Mouse (Mus musculus): ENCODE measurements at regions not wholly inside any gene's neighbourhood (a gene's known extent, or its start where the extent isn't known, plus 50 kb on each side); places are given as distances from the start of the nearest gene placed in this dataset.

DNA sequence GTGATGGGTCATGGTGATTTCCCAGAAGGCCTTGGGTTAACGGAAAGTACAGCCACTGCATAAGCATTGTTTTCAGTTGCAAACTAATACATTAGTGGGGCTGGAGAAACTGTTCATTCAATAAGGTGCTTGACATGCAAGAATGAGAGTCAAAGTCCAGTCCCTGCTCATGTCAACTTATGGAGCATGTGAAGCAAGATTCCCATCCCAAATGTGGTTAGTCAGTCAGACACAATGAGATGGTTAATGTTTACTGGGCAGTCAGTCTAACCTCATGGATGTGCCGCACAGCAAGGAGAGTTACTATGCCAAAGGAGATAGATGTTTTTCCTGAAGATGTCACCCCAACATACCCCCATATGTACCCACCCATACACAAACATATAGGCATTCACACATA lies 993.8 kb upstream of the Jmjd1c start:
- Histone ChIP-seq H3K9me3 (ENCODE audit: control insufficient read depth, low read length) (no peaks in the 10 kb centered on the region), H3K27me3 (ENCODE audit: control insufficient read depth, insufficient read depth, low read length) (no peaks in the 10 kb centered on the region), H3K27ac (replicated peaks; ENCODE audit: low read depth, low read length) (no peak overlapping the region), H3K36me3 (ENCODE audit: control insufficient read depth, insufficient read depth, low read length) (no peaks in the 10 kb centered on the region), H3K9ac (replicated peaks; ENCODE audit: low read length) (no peak overlapping the region), H3K4me3 (replicated peaks; ENCODE audit: low read depth, low read length) (no peak overlapping the region), H3K4me2 (ENCODE audit: low read length) (no peak overlapping the region), H3K4me1 (ENCODE audit: control insufficient read depth, insufficient read depth, low read length) (no peaks in the 10 kb centered on the region)
- 94% methylated on average over 2 of the region's 2 CpGs for WGBS
- DNase-seq (no peak), ATAC-seq (ENCODE audit: low FRiP score, low TSS enrichment) (no peak)

DNA sequence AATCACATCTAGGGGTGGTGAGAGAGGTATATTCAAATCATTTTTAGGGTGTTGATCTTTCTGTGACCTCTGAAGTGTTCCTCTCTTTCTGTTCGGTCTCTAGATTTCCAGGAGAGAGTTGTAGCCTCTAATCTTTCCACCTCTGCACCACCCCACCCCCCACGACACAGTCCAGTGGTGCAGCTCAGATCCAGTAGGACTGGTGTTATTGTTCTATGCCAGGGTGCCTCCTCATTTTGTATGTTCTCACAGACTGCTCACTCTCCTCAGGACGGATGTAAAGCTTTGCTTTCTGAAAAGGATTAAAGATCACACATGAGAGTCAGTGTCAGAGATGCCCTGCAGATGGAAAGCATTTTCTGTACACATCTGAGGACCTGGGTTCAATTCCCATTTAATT lies 964.6 kb upstream of the Jmjd1c start:
- Histone ChIP-seq H3K4me2 (ENCODE audit: low read length) (no peak overlapping the region), H3K4me1 (ENCODE audit: control insufficient read depth, insufficient read depth, low read length) (no peaks in the 10 kb centered on the region), H3K36me3 (ENCODE audit: control insufficient read depth, insufficient read depth, low read length) (no peaks in the 10 kb centered on the region), H3K27me3 (ENCODE audit: control insufficient read depth, insufficient read depth, low read length) (no peaks in the 10 kb centered on the region), H3K4me3 (replicated peaks; ENCODE audit: low read depth, low read length) (no peak overlapping the region), H3K27ac (replicated peaks; ENCODE audit: low read depth, low read length) (no peak overlapping the region), H3K9ac (replicated peaks; ENCODE audit: low read length) (no peak overlapping the region), H3K9me3 (ENCODE audit: control insufficient read depth, low read length) (no peaks in the 10 kb centered on the region)
- WGBS = 39% methylated on average over 3 of the region's 3 CpGs
- ATAC-seq (ENCODE audit: low FRiP score, low TSS enrichment) (no peak), DNase-seq (no peak)

DNA sequence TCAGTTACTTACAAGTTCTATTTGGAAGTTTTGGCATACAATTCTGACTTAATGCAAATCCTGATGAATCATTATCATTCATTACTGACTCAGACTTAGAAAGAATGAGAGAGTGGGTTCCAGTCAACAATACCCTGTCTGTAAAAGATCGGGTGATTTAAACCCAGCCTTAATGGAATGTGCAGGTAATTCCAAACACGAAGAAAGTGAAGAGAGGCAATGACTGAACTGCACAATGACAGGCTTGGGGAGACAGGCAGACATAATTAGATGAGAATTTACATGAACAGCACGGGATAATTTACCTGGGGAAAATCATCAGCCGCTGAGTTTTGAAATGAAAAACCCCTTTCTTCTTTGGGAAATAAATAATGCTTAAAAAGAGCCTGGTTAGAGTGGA lies 963.9 kb upstream of the Jmjd1c start:
- ATAC-seq (ENCODE audit: low FRiP score, low TSS enrichment) = no peak
- Histone ChIP-seq H3K9me3 (ENCODE audit: control insufficient read depth, low read length) (no peaks in the 10 kb centered on the region), H3K4me3 (replicated peaks; ENCODE audit: low read depth, low read length) (no peak overlapping the region), H3K27me3 (ENCODE audit: control insufficient read depth, insufficient read depth, low read length) (no peaks in the 10 kb centered on the region), H3K27ac (replicated peaks; ENCODE audit: low read depth, low read length) (no peak overlapping the region), H3K36me3 (ENCODE audit: control insufficient read depth, insufficient read depth, low read length) (no peaks in the 10 kb centered on the region), H3K9ac (replicated peaks; ENCODE audit: low read length) (no peak overlapping the region), H3K4me2 (ENCODE audit: low read length) (no peak overlapping the region), H3K4me1 (ENCODE audit: control insufficient read depth, insufficient read depth, low read length) (no peaks in the 10 kb centered on the region)
- 55% methylated on average over 4 of the region's 4 CpGs for WGBS
- DNase-seq = peak; percentile 12

DNA sequence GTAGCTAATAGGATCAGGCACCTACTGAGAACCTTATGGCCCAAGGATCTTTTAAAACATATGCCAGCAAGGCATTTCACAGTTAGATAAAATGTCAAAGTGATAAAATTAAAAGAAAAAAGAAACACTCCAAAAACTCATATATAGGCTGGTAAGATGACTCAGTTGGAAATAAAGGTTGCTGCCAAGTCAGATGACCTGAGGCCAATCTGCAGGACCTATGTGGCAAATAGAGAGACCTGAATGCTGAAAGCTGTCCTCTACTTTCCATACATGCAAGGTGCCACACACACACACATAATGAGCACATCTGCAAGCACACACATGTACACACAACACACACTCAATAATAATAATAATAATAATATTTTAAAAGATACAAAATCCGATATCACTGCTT lies 953.5 kb upstream of the Jmjd1c start:
- Histone ChIP-seq H3K9ac (replicated peaks; ENCODE audit: low read length) (no peak overlapping the region), H3K4me3 (replicated peaks; ENCODE audit: low read depth, low read length) (no peak overlapping the region), H3K36me3 (ENCODE audit: control insufficient read depth, insufficient read depth, low read length) (no peaks in the 10 kb centered on the region), H3K4me2 (ENCODE audit: low read length) (no peak overlapping the region), H3K27ac (replicated peaks; ENCODE audit: low read depth, low read length) (no peak overlapping the region), H3K9me3 (ENCODE audit: control insufficient read depth, low read length) (no peaks in the 10 kb centered on the region), H3K4me1 (ENCODE audit: control insufficient read depth, insufficient read depth, low read length) (no peaks in the 10 kb centered on the region), H3K27me3 (ENCODE audit: control insufficient read depth, insufficient read depth, low read length) (no peaks in the 10 kb centered on the region)
- DNase-seq = no peak
- no peak for ATAC-seq (ENCODE audit: low FRiP score, low TSS enrichment)
- 93% methylated on average over 1 of the region's 1 CpGs for WGBS

DNA sequence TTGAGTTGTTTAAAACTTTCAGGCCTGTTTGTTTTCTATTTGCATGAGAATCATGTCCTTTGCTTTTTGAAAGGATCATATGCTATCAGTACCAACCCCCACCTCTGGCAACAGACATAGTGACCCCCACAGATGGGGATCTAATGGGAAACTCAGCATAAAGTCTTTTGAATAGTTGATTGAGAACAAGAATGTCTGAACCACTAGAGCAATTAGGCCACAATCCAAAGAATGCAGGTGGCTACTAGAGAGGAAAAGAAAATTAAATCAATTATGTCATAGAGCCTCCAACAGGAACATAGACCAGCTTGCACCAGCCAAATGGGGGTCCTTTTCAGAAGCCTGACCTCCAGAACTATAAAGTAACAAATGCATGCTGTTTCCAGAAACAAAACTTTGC lies 953.0 kb upstream of the Jmjd1c start:
- ATAC-seq (ENCODE audit: low FRiP score, low TSS enrichment) (no peak), DNase-seq (no peak)
- Histone ChIP-seq H3K27me3 (ENCODE audit: control insufficient read depth, insufficient read depth, low read length) (no peaks in the 10 kb centered on the region), H3K36me3 (ENCODE audit: control insufficient read depth, insufficient read depth, low read length) (no peaks in the 10 kb centered on the region), H3K4me1 (ENCODE audit: control insufficient read depth, insufficient read depth, low read length) (no peaks in the 10 kb centered on the region), H3K4me3 (replicated peaks; ENCODE audit: low read depth, low read length) (no peak overlapping the region), H3K27ac (replicated peaks; ENCODE audit: low read depth, low read length) (no peak overlapping the region), H3K9ac (replicated peaks; ENCODE audit: low read length) (no peak overlapping the region), H3K9me3 (ENCODE audit: control insufficient read depth, low read length) (no peaks in the 10 kb centered on the region), H3K4me2 (ENCODE audit: low read length) (no peak overlapping the region)

DNA sequence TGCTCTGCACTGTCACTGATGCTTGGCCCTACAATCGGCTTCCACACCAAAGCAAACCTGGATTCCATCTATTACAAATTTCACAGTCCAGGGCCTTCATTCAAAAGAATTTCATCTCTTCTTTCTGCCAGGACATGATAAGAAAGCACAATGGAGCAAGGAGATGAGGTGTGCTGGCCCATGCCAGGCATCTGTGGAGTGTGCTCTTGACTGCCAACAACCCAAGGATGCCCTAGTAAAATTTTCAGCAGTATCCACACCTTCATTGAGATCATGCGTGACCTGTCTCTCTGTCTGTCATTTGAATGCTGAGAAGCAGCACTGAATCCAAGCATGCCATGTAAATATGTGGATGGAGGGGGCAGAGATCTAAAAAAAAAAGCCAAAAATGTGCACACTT lies 945.0 kb upstream of the Jmjd1c start:
- no peak overlapping the region for H3K4me3 ChIP-seq (replicated peaks; ENCODE audit: low read depth, low read length)
- 84% methylated on average over 2 of the region's 2 CpGs for WGBS

DNA sequence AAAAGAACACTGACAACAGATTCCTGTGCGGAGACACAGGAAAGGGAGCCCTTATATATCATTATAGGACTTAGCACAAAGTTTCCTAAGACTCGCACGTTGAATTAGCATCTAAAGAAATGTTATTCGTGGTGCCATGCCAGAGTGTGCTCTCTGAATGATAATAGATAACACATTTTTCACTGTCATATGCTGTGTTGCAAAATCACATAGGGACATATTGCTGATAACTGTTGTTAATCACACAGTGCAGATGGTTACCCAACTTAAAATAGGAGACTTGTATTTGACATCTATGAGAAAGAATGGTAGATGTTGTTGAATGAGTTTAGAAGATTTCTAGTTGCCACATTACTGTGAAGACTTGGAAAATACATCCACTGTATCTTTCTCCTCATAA lies 943.1 kb upstream of the Jmjd1c start:
- no peak overlapping the region for H3K27ac ChIP-seq (replicated peaks; ENCODE audit: low read depth, low read length)
- no peaks in the 10 kb centered on the region for H3K9me3 ChIP-seq (ENCODE audit: control insufficient read depth, low read length)
- H3K27me3 ChIP-seq (ENCODE audit: control insufficient read depth, insufficient read depth, low read length) = no peaks in the 10 kb centered on the region
- ATAC-seq (ENCODE audit: low FRiP score, low TSS enrichment) (no peak), DNase-seq (no peak)
- no peak overlapping the region for H3K9ac ChIP-seq (replicated peaks; ENCODE audit: low read length)
- H3K4me2 ChIP-seq (ENCODE audit: low read length) = no peak overlapping the region
- no peaks in the 10 kb centered on the region for H3K4me1 ChIP-seq (ENCODE audit: control insufficient read depth, insufficient read depth, low read length)
- WGBS = 87% methylated on average over 4 of the region's 4 CpGs
- H3K4me3 ChIP-seq (replicated peaks; ENCODE audit: low read depth, low read length) = no peak overlapping the region
- no peaks in the 10 kb centered on the region for H3K36me3 ChIP-seq (ENCODE audit: control insufficient read depth, insufficient read depth, low read length)

More for the DNA sequence above, 945.0 kb upstream of the Jmjd1c start:
- H3K36me3 ChIP-seq (ENCODE audit: control insufficient read depth, insufficient read depth, low read length) = no peaks in the 10 kb centered on the region
- DNase-seq = no peak
- no peak for ATAC-seq (ENCODE audit: low FRiP score, low TSS enrichment)
- H3K4me2 ChIP-seq (ENCODE audit: low read length) = no peak overlapping the region
- H3K9me3 ChIP-seq (ENCODE audit: control insufficient read depth, low read length) = no peaks in the 10 kb centered on the region
- no peaks in the 10 kb centered on the region for H3K4me1 ChIP-seq (ENCODE audit: control insufficient read depth, insufficient read depth, low read length)
- no peaks in the 10 kb centered on the region for H3K27me3 ChIP-seq (ENCODE audit: control insufficient read depth, insufficient read depth, low read length)
- no peak overlapping the region for H3K27ac ChIP-seq (replicated peaks; ENCODE audit: low read depth, low read length)
- H3K9ac ChIP-seq (replicated peaks; ENCODE audit: low read length) = no peak overlapping the region

DNA sequence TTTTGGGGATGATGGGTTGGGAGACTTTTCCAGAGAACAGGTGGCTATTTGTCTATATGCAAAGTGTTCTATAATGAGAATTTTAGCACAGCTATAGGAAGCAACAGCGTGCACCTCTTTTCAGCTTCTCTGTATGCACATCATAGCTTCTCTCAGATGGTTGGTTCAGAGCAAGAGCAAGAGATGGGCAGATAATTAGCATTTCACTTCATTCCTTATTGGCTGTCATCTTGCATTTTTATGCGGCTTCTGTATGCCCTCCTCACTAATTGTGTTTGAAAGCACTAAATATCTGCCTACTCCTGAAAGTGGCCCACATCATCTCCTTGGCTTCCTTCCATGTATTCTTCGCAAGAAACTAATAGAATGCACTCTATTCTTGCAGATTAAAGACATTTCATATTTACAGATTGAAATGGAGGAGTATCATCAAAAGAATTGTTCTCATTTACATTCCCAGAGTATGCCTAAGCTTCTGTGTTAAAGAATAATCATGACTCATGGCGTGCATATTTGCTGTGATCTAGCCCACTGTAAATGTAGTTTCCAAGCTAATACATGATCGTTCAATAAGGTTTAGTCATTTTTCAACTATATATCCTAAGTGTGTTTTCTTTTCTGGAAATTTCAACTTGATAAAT lies 934.9 kb upstream of the Jmjd1c start:
- 84% methylated on average over 5 of the region's 5 CpGs for WGBS
- Histone ChIP-seq H3K4me3 (replicated peaks; ENCODE audit: low read depth, low read length) (no peak overlapping the region), H3K27me3 (ENCODE audit: control insufficient read depth, insufficient read depth, low read length) (no peaks in the 10 kb centered on the region), H3K36me3 (ENCODE audit: control insufficient read depth, insufficient read depth, low read length) (no peaks in the 10 kb centered on the region), H3K9ac (replicated peaks; ENCODE audit: low read length) (no peak overlapping the region), H3K4me1 (ENCODE audit: control insufficient read depth, insufficient read depth, low read length) (no peaks in the 10 kb centered on the region), H3K9me3 (ENCODE audit: control insufficient read depth, low read length) (no peaks in the 10 kb centered on the region), H3K27ac (replicated peaks; ENCODE audit: low read depth, low read length) (no peak overlapping the region), H3K4me2 (ENCODE audit: low read length) (no peak overlapping the region)
- ATAC-seq (ENCODE audit: low FRiP score, low TSS enrichment) (no peak), DNase-seq (no peak)

DNA sequence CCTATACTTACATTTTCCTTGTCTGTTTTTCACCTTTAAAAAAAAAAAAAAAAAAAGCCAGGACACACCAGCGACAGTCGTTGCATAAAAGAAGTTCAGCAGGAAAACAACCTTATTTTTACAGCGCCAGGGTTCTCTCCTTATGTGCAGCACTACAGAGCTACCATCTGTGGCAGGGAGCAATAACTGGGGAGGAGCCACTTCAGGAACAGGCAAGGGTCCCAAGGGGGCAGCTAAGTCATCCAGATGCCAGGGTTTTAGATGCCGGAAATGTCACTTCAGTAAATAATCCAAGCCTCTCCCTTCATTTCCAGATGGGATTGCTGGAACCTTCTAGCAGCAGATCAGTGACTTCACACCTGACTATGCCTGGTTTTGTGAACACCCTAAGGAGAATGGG lies 923.1 kb upstream of the Jmjd1c start:
- Histone ChIP-seq H3K4me1 (ENCODE audit: control insufficient read depth, insufficient read depth, low read length) (no peaks in the 10 kb centered on the region), H3K9ac (replicated peaks; ENCODE audit: low read length) (no peak overlapping the region), H3K27ac (replicated peaks; ENCODE audit: low read depth, low read length) (no peak overlapping the region), H3K36me3 (ENCODE audit: control insufficient read depth, insufficient read depth, low read length) (no peaks in the 10 kb centered on the region), H3K4me2 (ENCODE audit: low read length) (no peak overlapping the region), H3K4me3 (replicated peaks; ENCODE audit: low read depth, low read length) (no peak overlapping the region), H3K27me3 (ENCODE audit: control insufficient read depth, insufficient read depth, low read length) (no peaks in the 10 kb centered on the region), H3K9me3 (ENCODE audit: control insufficient read depth, low read length) (no peaks in the 10 kb centered on the region)
- ATAC-seq (ENCODE audit: low FRiP score, low TSS enrichment) = no peak
- DNase-seq = peak; percentile 21
- 82% methylated on average over 4 of the region's 4 CpGs for WGBS
